Mouse (Mus musculus): Measurements from ENCODE around the gene Plxna2.

The Plxna2 gene

GRCm38 (mm10) chr1:194836182-194836581 is 218.2 kb downstream of the Plxna2 start:
- DNase-seq = no peak

- DNase-seq = no peak
Observed at GRCm38 (mm10) chr1:194836671-194837070, 218.7 kb downstream of the Plxna2 start.

GRCm38 (mm10) chr1:194839230-194839910 is 221.4 kb downstream of the Plxna2 start:
- DNase-seq = peak; percentile 23 to 49

- no peak for DNase-seq
Observed at GRCm38 (mm10) chr1:194843020-194843419, 225.0 kb downstream of the Plxna2 start.

DNA sequence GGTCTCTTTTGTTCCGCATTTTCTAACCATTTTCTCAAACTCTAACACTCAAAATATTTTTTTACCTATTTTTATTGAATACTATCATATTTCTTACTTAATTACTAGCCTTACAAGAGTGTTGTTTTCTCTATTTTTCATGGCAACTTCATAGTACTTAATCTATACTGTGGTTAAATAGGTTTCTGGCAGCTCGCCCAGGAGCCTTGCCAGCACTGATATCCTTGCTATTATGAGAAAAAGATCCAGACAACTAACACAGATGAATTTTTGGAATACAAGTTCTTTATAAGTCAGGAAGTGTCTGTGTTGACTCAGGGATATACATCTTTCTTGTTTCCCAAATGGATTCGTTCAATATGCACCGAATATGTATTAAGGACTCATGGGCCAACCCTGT is 229.0 kb downstream of the Plxna2 start:
- no peak for DNase-seq

DNA sequence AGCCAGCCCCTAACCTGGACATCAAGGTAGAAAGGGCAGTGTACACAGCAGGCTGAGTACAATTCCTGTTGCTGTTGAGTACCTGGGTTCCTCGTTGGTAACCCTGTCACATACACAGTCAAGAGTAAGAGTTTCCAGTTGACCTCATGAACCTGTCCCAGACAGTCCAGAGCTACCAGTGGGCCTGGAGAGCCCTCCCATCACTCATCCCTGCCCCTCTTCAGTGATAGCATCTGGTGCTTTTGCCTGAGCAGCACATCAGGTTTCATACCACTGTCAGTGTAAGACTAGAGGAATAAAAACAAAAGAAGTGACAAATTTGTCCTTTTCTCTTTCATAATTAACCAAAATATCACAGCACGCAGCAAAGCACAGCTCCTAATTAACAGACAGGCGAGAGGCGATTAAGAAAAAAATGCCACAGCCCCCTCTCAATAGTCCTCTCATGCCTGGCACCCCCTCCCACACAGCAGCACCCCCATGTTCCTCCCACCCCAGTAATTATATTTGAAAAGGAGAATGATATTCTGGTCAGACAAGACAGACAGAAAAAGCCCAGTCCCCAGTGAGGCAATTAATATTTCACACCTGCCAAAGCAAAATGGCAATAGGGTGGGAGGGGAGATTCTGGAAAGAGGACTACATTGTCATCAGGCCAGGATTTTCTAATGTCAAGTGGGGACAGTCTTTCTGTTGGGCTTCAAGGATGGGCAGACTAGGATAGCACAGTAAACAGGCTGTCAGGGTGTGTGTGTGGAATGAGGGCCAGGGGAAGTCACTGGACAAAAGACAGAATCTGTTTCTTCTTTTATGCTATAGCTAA is 233.4 kb downstream of the Plxna2 start:
- no peak for DNase-seq

GRCm38 (mm10) chr1:194852065-194852358 is 234.0 kb downstream of the Plxna2 start:
- DNase-seq = no peak
